Mouse (Mus musculus): ENCODE data around the gene Epha8.

Gene Epha8

GRCm38 (mm10) chr4:136904767-136905539, 51.7 kb downstream of the Epha8 start:
- ATAC-seq (ENCODE audit: low TSS enrichment) = no peak; the same call in 1 of the 2 replicates

- no peak for ATAC-seq (ENCODE audit: low TSS enrichment)
Observed at GRCm38 (mm10) chr4:136899154-136899553, 57.5 kb downstream of the Epha8 start.

GRCm38 (mm10) chr4:136898637-136899036, 58.0 kb downstream of the Epha8 start, which contains the start of gene C1qa:
Gene C1qa (minus strand): TSS chr4:136898803.
- no peak for ATAC-seq (ENCODE audit: low TSS enrichment)

- ATAC-seq (ENCODE audit: low TSS enrichment) = no peak
Observed at GRCm38 (mm10) chr4:136898084-136898598, 58.5 kb downstream of the Epha8 start.

- ATAC-seq (ENCODE audit: low TSS enrichment) = no peak
Observed at GRCm38 (mm10) chr4:136896461-136896860, 60.2 kb downstream of the Epha8 start.

- ATAC-seq (ENCODE audit: low TSS enrichment) = no peak
Observed at GRCm38 (mm10) chr4:136895861-136896260, 60.8 kb downstream of the Epha8 start.

- no peak for ATAC-seq (ENCODE audit: low TSS enrichment)
Observed at GRCm38 (mm10) chr4:136894821-136895220, 61.8 kb downstream of the Epha8 start.

- ATAC-seq (ENCODE audit: low TSS enrichment) = peak; percentile 81; the same call in 1 of the 2 replicates
Observed at GRCm38 (mm10) chr4:136893691-136894543, 62.7 kb downstream of the Epha8 start.

GRCm38 (mm10) chr4:136892811-136893210, 63.8 kb downstream of the Epha8 start, which contains the start of gene C1qc:
Gene C1qc (minus strand): TSS chr4:136893065.
- no peak for ATAC-seq (ENCODE audit: low TSS enrichment)

GRCm38 (mm10) chr4:136892371-136892770, 64.2 kb downstream of the Epha8 start:
- no peak for ATAC-seq (ENCODE audit: low TSS enrichment)

GRCm38 (mm10) chr4:136891115-136891514, 65.5 kb downstream of the Epha8 start:
- no peak for ATAC-seq (ENCODE audit: low TSS enrichment)

- no peak for ATAC-seq (ENCODE audit: low TSS enrichment)
Observed at GRCm38 (mm10) chr4:136889981-136890380, 66.6 kb downstream of the Epha8 start.

GRCm38 (mm10) chr4:136887714-136888113, 68.9 kb downstream of the Epha8 start:
- ATAC-seq (ENCODE audit: low TSS enrichment) = no peak

- no peak for ATAC-seq (ENCODE audit: low TSS enrichment)
Observed at GRCm38 (mm10) chr4:136886101-136886500, 70.5 kb downstream of the Epha8 start, which contains the start of gene C1qb. Gene C1qb (minus strand): TSS chr4:136886187.

Data from frontal cortex, adult (tissue).